12 mouse cellular contexts compared by ENCODE assay signal in the genomic region with DNA sequence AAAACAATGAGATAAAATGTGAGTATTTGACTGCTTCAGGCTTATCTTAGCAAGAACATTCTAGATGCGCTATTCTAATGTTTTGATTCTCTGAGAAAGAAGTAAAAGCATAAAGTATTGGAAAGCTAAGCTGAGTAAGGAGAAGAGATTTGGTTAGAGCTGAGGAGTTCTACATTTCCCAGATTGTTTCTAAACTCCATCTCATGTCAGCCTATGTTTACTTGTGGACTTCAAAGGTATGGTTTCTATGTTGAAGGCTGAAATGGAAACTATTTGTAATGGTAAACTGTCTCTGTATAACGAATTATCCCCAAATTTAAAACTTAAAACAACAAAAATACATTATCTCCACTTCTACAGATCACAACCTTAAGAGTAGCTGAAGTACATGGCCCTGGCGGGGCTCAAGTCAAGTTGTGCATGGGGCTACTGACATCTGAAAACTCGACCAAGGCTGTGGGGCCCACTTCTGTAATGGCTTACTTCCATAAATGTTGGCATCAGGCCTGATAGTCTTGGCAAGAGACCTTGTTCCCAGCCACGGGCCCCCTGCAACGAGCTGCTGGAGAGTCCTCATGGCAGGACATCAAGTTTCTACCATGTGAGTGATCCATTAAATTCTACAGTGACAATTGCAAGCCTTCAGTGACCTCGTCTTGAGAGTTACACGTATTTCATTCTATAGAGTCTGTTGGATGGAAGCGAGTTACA.
A peak's percentile ranks its signal among the peaks of the same experiment; 100 is the strongest.
DNase-seq lines count a peak whose midpoint lies in the region; ATAC-seq and TF ChIP-seq lines count a peak whose summit lies in the region.
"Had no signal": no experiment of that assay in that cellular context is flagged by ENCODE, and none has a peak within 500 bp of the region (broad histone marks: within the 10 kb centered on the region; RNA-seq: fewer than 3 reads in every experiment).

No protein-coding gene starts in this region.

- no peaks in the 10 kb centered on the region for H3K36me3 ChIP-seq in forebrain, embryonic 16.5 days (ENCODE audit: control insufficient read depth, insufficient read depth)
- H3K36me3 ChIP-seq in forebrain, embryonic 13.5 days (ENCODE audit: poor library complexity, severe bottlenecking), result no peaks in the 10 kb centered on the region
- no peaks in the 10 kb centered on the region for H3K36me3 ChIP-seq in midbrain, postnatal 0 days (ENCODE audit: insufficient read depth, low read length)
- no peaks in the 10 kb centered on the region for H3K36me3 ChIP-seq in midbrain, embryonic 14.5 days (ENCODE audit: control insufficient read depth, insufficient read depth, low read length)
- H3K36me3 ChIP-seq in heart, postnatal 0 days (replicated peaks; ENCODE audit: control insufficient read depth, insufficient read depth, low read length), result no peaks in the 10 kb centered on the region
- H3K36me3 ChIP-seq: hindbrain, embryonic 10.5 days had no signal

- H3K4me2 ChIP-seq in forebrain, embryonic 16.5 days (ENCODE audit: low read length), result no peak overlapping the region
- no peak overlapping the region for H3K4me2 ChIP-seq in forebrain, embryonic 13.5 days
- no peak overlapping the region for H3K4me2 ChIP-seq in midbrain, postnatal 0 days (ENCODE audit: low read depth, low read length, poor library complexity, severe bottlenecking)
- H3K4me2 ChIP-seq in midbrain, embryonic 14.5 days (ENCODE audit: low read length), result no peak overlapping the region
- H3K4me2 ChIP-seq in heart, postnatal 0 days (ENCODE audit: low read depth, low read length), result no peak overlapping the region

- WGBS in forebrain, embryonic 16.5 days, result 62% methylated on average over 9 of the region's 9 CpGs
- 75% methylated on average over 9 of the region's 9 CpGs for WGBS in forebrain, embryonic 13.5 days
- 77% methylated on average over 9 of the region's 9 CpGs for WGBS in midbrain, postnatal 0 days
- WGBS in midbrain, embryonic 14.5 days, result 85% methylated on average over 9 of the region's 9 CpGs
- WGBS in heart, postnatal 0 days, result 41% methylated on average over 9 of the region's 9 CpGs

- 0 out of 2 replicates have a peak, but pooled peaks have one; percentile 29 for ATAC-seq in forebrain, embryonic 16.5 days
- ATAC-seq in forebrain, embryonic 13.5 days, result no peak
- no peak for ATAC-seq in midbrain, postnatal 0 days (ENCODE audit: low FRiP score)
- no peak for ATAC-seq in midbrain, embryonic 14.5 days (ENCODE audit: low FRiP score, low TSS enrichment)
- peak; percentile 62; the same call in 1 of the 2 replicates for ATAC-seq in heart, postnatal 0 days (ENCODE audit: insufficient read depth, low read depth)

- no peak overlapping the region for H3K4me3 ChIP-seq in forebrain, embryonic 16.5 days (replicated peaks; ENCODE audit: low read length)
- no peak overlapping the region for H3K4me3 ChIP-seq in forebrain, embryonic 13.5 days
- H3K4me3 ChIP-seq in midbrain, postnatal 0 days (ENCODE audit: low read depth, low read length), result no peak overlapping the region
- no peak overlapping the region for H3K4me3 ChIP-seq in midbrain, embryonic 14.5 days (replicated peaks; ENCODE audit: low read depth, low read length)
- H3K4me3 ChIP-seq in heart, postnatal 0 days (ENCODE audit: low read depth, low read length), result no peak overlapping the region
- H3K4me3 ChIP-seq: hindbrain, embryonic 10.5 days had no signal

- H3K27me3 ChIP-seq in forebrain, embryonic 16.5 days (replicated peaks; ENCODE audit: control insufficient read depth, insufficient read depth, low read length), result no peaks in the 10 kb centered on the region
- H3K27me3 ChIP-seq in forebrain, embryonic 13.5 days, result no peaks in the 10 kb centered on the region
- no peaks in the 10 kb centered on the region for H3K27me3 ChIP-seq in midbrain, postnatal 0 days (ENCODE audit: insufficient read depth, low read length)
- H3K27me3 ChIP-seq in midbrain, embryonic 14.5 days (ENCODE audit: control insufficient read depth, insufficient read depth, low read length), result peaks cover 5% of the 10 kb centered on the region; the same call in 1 of the 2 replicates
- no peaks in the 10 kb centered on the region for H3K27me3 ChIP-seq in heart, postnatal 0 days (ENCODE audit: control insufficient read depth, insufficient read depth, low read length)

- 0 out of 2 replicates have a peak, but pooled peaks cover under 1% of the 10 kb centered on the region for H3K4me1 ChIP-seq in forebrain, embryonic 16.5 days (replicated peaks; ENCODE audit: control insufficient read depth, insufficient read depth, low read length)
- peaks cover 4% of the 10 kb centered on the region; the same call in 1 of the 2 replicates for H3K4me1 ChIP-seq in forebrain, embryonic 13.5 days
- H3K4me1 ChIP-seq in midbrain, postnatal 0 days (ENCODE audit: insufficient read depth, low read length), result no peaks in the 10 kb centered on the region
- 0 out of 2 replicates have a peak, but pooled peaks cover under 1% of the 10 kb centered on the region for H3K4me1 ChIP-seq in midbrain, embryonic 14.5 days (ENCODE audit: control insufficient read depth, insufficient read depth, low read length)
- peaks cover 7% of the 10 kb centered on the region for H3K4me1 ChIP-seq in heart, postnatal 0 days (ENCODE audit: control insufficient read depth, insufficient read depth)

- no peak for TF ChIP-seq CTCF in midbrain, postnatal 0 days (IDR thresholded peaks at IDR 0.05)
- no peak for TF ChIP-seq CTCF in heart, postnatal 0 days (IDR thresholded peaks at IDR 0.05; ENCODE audit: low read depth)

- H3K9ac ChIP-seq in forebrain, embryonic 16.5 days (replicated peaks; ENCODE audit: low read depth, low read length), result no peak overlapping the region
- H3K9ac ChIP-seq in forebrain, embryonic 13.5 days, result no peak overlapping the region
- no peak overlapping the region for H3K9ac ChIP-seq in midbrain, postnatal 0 days (replicated peaks; ENCODE audit: low read length, poor library complexity, severe bottlenecking)
- H3K9ac ChIP-seq in midbrain, embryonic 14.5 days (replicated peaks; ENCODE audit: low read length), result no peak overlapping the region
- H3K9ac ChIP-seq in heart, postnatal 0 days (replicated peaks; ENCODE audit: low read depth, low read length), result no peak overlapping the region

- peak; percentile 66 for DNase-seq in midbrain, postnatal 0 days (ENCODE audit: low spot score)
- DNase-seq in midbrain, embryonic 14.5 days, result no peak
- DNase-seq in heart, postnatal 0 days (ENCODE audit: low spot score), result peak; percentile 30
- no peak for DNase-seq in kidney, postnatal 25 days
- no peak for DNase-seq in left cerebral cortex, adult 8-10 months (ENCODE audit: low spot score in 2 of 2)
- no peak for DNase-seq in right cerebral cortex, postnatal 4 days

- TF ChIP-seq EP300 in heart, postnatal 0 days (IDR thresholded peaks at IDR 0.05; ENCODE audit: low read depth), result no peak

- H3K27ac ChIP-seq in forebrain, embryonic 16.5 days (ENCODE audit: low read length), result no peak overlapping the region
- no peak overlapping the region for H3K27ac ChIP-seq in forebrain, embryonic 13.5 days
- H3K27ac ChIP-seq in midbrain, postnatal 0 days (ENCODE audit: low read depth, low read length), result no peak overlapping the region
- no peak overlapping the region for H3K27ac ChIP-seq in midbrain, embryonic 14.5 days (replicated peaks; ENCODE audit: low read depth, low read length)
- peak overlapping the region; percentile 38 for H3K27ac ChIP-seq in heart, postnatal 0 days (ENCODE audit: low read depth)
- H3K27ac ChIP-seq: hindbrain, embryonic 10.5 days; kidney, postnatal 0 days; macrophage; stomach, postnatal 0 days had no signal

- H3K9me3 ChIP-seq in forebrain, embryonic 16.5 days (ENCODE audit: control insufficient read depth, low read length), result no peaks in the 10 kb centered on the region
- H3K9me3 ChIP-seq in forebrain, embryonic 13.5 days (replicated peaks), result no peaks in the 10 kb centered on the region
- no peaks in the 10 kb centered on the region for H3K9me3 ChIP-seq in midbrain, postnatal 0 days (ENCODE audit: low read length)
- no peaks in the 10 kb centered on the region for H3K9me3 ChIP-seq in midbrain, embryonic 14.5 days (ENCODE audit: control insufficient read depth, low read length)
- H3K9me3 ChIP-seq in heart, postnatal 0 days (replicated peaks; ENCODE audit: control insufficient read depth, low read length), result no peaks in the 10 kb centered on the region
- H3K9me3 ChIP-seq: hindbrain, embryonic 10.5 days had no signal

Comparison
In these comparisons a context has a peak if more than half of its experiments do, and no peak if none do; other contexts are left out.
1. ATAC-seq: peak in forebrain, embryonic 16.5 days (single experiment) and heart, postnatal 0 days (single experiment); none in forebrain, embryonic 13.5 days (single experiment), midbrain, postnatal 0 days (single experiment) and midbrain, embryonic 14.5 days (single experiment).
2. DNase-seq: peak in midbrain, postnatal 0 days (single experiment) and heart, postnatal 0 days (single experiment); none in midbrain, embryonic 14.5 days (single experiment), kidney, postnatal 25 days (0 of 2), left cerebral cortex, adult 8-10 months (0 of 2) and right cerebral cortex, postnatal 4 days (single experiment).